Mouse (Mus musculus) cerebellum, adult 2 months (tissue): ENCODE results near the gene Lbhd2. TPM values are rescaled to one million over a fixed set of nuclear protein-coding genes. Genes with fewer than 3 reads are reported as not detected.

Experiments
- DNase-seq, 2 experiments: peaks; one replicate each; pipeline ENCODE4 v3.0.0; 2021
- H3K27ac ChIP-seq: fragments of 200-500 bp; 2 replicates; pipeline ENCODE4 v1.5.1; 2012; ENCODE audit warnings: low read length, control low read depth, inconsistent platforms; ENCODE audit not compliant: insufficient read depth
- H3K27me3 ChIP-seq: fragments of 200-500 bp; 2 replicates; pipeline ENCODE4 v1.6.1; 2012; ENCODE audit warnings: inconsistent platforms, mild to moderate bottlenecking, low read length, moderate library complexity; ENCODE audit not compliant: control insufficient read depth, insufficient read depth
- H3K4me1 ChIP-seq: fragments of 200-500 bp; 2 replicates; pipeline ENCODE4 v1.6.1; 2011; ENCODE audit warnings: low read length; ENCODE audit not compliant: control insufficient read depth, insufficient read depth
- H3K4me3 ChIP-seq: fragments of 200-500 bp; replicated peaks from 2 replicates; pipeline ENCODE3; 2011; ENCODE audit warnings: mild to moderate bottlenecking, low read depth, low read length, control low read depth; ENCODE audit not compliant: insufficient read depth
- CTCF ChIP-seq: fragments of 200-500 bp; IDR thresholded peaks from 2 replicates; pipeline ENCODE4 v1.5.1; 2011; ENCODE audit warnings: low read depth, mild to moderate bottlenecking, control low read depth, low read length, moderate library complexity, borderline replicate concordance; ENCODE audit not compliant: insufficient read depth
- POLR2A ChIP-seq: fragments of 200-500 bp; IDR thresholded peaks from 2 replicates; pipeline ENCODE4 v1.6.1; 2011; ENCODE audit warnings: low read length, control low read depth, borderline replicate concordance; ENCODE audit not compliant: insufficient read depth
- WGBS: fragments of 180-500 bp; shearing (Covaris S2); methylation state at CpG from one replicate; pipeline ENCODE4 v1.1.7; 2018; 5-methylcytosine and 5-hydroxymethylcytosine counted together
- polyA plus RNA-seq: library from polyadenylated mRNA; depleted of rRNA; stranded (reverse); fragments of >200 nt; gene quantifications from 2 replicates; pipeline ENCODE4 v1.2.3, GENCODE M21; 2012

Lbhd2 gene
- polyA plus RNA-seq, 1 experiment, result 2.5 TPM

DNA sequence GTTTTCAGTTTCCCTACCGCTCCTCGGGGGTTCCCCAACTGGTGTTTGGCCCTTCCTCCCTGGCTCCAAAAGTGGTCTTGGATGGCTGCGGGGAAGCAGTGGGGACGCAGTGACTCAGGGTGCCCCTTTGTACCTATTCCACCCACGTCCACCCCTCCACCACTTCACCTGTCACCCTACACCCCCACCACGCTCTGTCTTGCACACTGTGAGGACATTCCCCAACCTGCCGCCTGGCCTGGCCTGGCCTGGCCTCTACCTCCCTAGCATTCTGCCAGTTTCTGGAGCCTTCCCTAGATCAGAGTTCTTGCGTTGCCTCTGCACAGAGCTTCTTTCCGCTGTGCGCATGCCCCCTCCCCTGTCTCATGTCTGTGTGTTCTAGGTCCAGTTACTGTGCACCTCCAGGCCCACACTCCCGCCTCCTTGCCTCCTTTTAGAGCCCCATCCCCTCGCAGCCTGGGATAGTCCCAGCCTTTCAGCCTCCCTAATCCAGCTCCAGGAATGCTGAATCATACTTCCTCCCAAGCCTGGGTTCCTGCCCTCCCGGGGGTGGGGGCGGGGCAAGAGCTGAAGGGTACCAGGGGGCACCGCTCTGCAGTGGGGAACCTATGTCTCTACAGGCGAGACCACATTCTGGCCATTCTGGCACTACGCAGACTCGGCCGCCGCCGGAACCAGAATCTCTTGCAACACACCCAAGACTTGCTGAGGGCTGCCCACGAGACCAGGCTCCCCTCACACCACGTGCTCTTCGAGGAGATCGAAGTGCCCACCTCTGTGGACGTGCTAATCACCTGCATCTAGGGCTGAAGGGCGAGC lies 23.6 kb downstream of the Lbhd2 start:
- H3K4me3 ChIP-seq, result no peak overlapping the region
- no peaks in the 10 kb centered on the region for H3K27me3 ChIP-seq
- DNase-seq, result no peak
- 44% methylated on average over 27 of the region's 27 CpGs for WGBS
- H3K27ac ChIP-seq, result no peak overlapping the region
- H3K4me1 ChIP-seq, result no peaks in the 10 kb centered on the region
- TF ChIP-seq CTCF, result no peak
- TF ChIP-seq POLR2A, result no peak

GRCm38 (mm10) chr12:111430868-111431817 lies 24.5 kb downstream of the Lbhd2 start:
- H3K4me1 ChIP-seq, result no peaks in the 10 kb centered on the region
- no peak overlapping the region for H3K27ac ChIP-seq
- TF ChIP-seq CTCF, result no peak
- no peak for TF ChIP-seq POLR2A
- 65% methylated on average over 14 of the region's 14 CpGs for WGBS
- H3K4me3 ChIP-seq, result no peak overlapping the region
- DNase-seq, result no peak
- H3K27me3 ChIP-seq, result no peaks in the 10 kb centered on the region

- DNase-seq, result no peak
- no peak for TF ChIP-seq POLR2A
- no peak for TF ChIP-seq CTCF
- Histone ChIP-seq H3K4me3 (no peak overlapping the region), H3K27ac (no peak overlapping the region), H3K27me3 (no peaks in the 10 kb centered on the region), H3K4me1 (no peaks in the 10 kb centered on the region)
- WGBS, result 66% methylated on average over 4 of the region's 4 CpGs
These were observed 25.5 kb downstream of the Lbhd2 start for GRCm38 (mm10) chr12:111432097-111432496.

DNA sequence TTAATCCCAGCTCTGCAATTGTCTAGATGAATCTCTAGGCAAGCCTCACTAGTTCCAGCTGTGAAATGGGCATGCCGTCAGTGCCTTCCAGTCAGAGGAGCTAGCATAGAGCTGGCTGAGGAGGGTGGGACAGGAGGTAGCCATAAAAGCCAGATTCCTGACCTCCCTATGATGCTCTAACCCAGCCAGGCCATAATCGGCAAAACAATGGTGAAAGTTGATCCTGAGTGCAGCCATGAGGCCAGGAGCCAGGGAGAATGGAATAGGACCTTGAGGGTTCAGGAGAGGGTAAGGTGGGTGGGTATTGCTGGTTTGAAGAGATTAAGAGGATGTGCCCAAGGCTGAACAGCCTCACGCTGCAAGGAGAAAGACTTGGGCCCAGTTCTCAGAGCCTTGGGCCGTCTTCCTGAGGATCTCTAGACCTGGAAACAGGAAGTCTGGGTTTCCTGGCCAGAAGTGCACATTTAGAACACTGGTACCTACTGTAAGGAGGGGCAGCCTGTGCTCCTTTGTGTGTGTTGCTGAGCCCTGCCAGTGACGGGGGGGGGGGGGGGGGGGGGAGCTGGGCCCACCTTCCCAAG lies 26.2 kb downstream of the Lbhd2 start:
- Histone ChIP-seq H3K27me3 (no peaks in the 10 kb centered on the region), H3K4me1 (no peaks in the 10 kb centered on the region), H3K4me3 (no peak overlapping the region), H3K27ac (no peak overlapping the region)
- DNase-seq, result no peak
- WGBS, result 77% methylated on average over 5 of the region's 5 CpGs
- TF ChIP-seq POLR2A (no peak), CTCF (no peak)

DNA sequence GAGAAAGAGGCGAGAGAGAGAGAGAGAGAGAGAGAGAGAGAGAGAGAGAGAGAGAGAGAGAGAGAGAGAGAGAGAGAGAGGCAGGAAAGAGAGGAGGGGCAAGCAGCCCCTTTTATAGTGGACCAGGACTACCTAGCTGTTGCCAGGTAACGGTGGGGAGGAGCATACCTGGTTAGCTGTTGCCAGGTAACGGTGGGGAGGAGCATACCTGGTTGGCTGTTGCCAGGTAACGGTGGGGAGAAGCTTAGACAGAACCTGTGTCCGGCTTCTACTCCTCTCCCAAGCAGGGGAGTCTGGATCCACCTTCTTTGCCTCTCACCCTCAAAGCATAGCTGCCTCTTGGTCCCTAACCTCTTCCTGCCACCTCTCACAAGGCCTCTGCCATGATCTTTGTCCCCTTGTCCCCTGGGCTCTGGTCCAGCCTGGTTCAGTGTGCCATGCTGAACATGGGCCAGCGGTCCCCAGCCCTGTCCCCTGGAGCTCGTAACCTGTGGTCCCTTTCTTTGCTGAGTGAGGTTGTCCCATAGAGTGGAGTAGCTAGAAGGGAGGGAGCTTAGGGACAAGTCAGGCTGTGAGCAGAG lies 27.6 kb downstream of the Lbhd2 start:
- Histone ChIP-seq H3K27ac (no peak overlapping the region), H3K4me1 (no peaks in the 10 kb centered on the region), H3K27me3 (no peaks in the 10 kb centered on the region), H3K4me3 (no peak overlapping the region)
- WGBS, result 38% methylated on average over 7 of the region's 7 CpGs
- TF ChIP-seq CTCF, result no peak
- no peak for DNase-seq

- DNase-seq, result no peak
- Histone ChIP-seq H3K4me3 (no peak overlapping the region), H3K27ac (no peak overlapping the region), H3K4me1 (no peaks in the 10 kb centered on the region), H3K27me3 (no peaks in the 10 kb centered on the region)
- 63% methylated on average over 8 of the region's 8 CpGs for WGBS
- TF ChIP-seq POLR2A (no peak), CTCF (no peak)
These were observed 28.2 kb downstream of the Lbhd2 start for GRCm38 (mm10) chr12:111434745-111435327.

- no peak overlapping the region for H3K27ac ChIP-seq
These were observed 29.6 kb downstream of the Lbhd2 start for GRCm38 (mm10) chr12:111436170-111436569.

More at GRCm38 (mm10) chr12:111436170-111436569, 29.6 kb downstream of the Lbhd2 start:
- DNase-seq, result no peak
- Histone ChIP-seq H3K4me1 (no peaks in the 10 kb centered on the region), H3K4me3 (no peak overlapping the region), H3K27me3 (no peaks in the 10 kb centered on the region)
- 76% methylated on average over 3 of the region's 3 CpGs for WGBS
- TF ChIP-seq POLR2A (no peak), CTCF (no peak)
